Mouse (Mus musculus) MEL (cell line): ENCODE data around the gene Fam180a.
"Not testable (repeated sequence)": the region's sequence is repeated elsewhere in the genome, so short reads cannot be mapped to it uniquely, and the experiment has no call there.

Source experiments
- CTCF ChIP-seq, 3 experiments: IDR thresholded peaks in 2 of 3; conservative IDR thresholded peaks in 1 of 3; 2 replicates each; pipeline ENCODE4 v1.5.1; 2011 to 2012; ENCODE audit warnings: low read length in 3 of 3, low read depth in 2 of 3, mild to moderate bottlenecking in 2 of 3, improper control_type of control experiment in 1 of 3, inconsistent platforms in 1 of 3, mixed read lengths in 1 of 3, moderate library complexity in 1 of 3; ENCODE audit not compliant: control insufficient read depth in 1 of 3, insufficient read depth in 1 of 3, poor library complexity in 1 of 3, severe bottlenecking in 1 of 3
- EP300 ChIP-seq, 2 experiments: IDR thresholded peaks; 2 replicates each; pipeline ENCODE4 v1.6.1; 2011; ENCODE audit warnings: improper control_type of control experiment in 2 of 2, low read length in 2 of 2, low read depth in 1 of 2, mild to moderate bottlenecking in 1 of 2
- POLR2A ChIP-seq, 2 experiments: IDR thresholded peaks; 2 replicates each; pipeline ENCODE4 v1.6.1; 2011 to 2012; ENCODE audit warnings: low read length in 2 of 2, mild to moderate bottlenecking in 2 of 2, control low read depth in 1 of 2, improper control_type of control experiment in 1 of 2, low read depth in 1 of 2, moderate library complexity in 1 of 2; ENCODE audit not compliant: control insufficient read depth in 1 of 2, insufficient read depth in 1 of 2, poor library complexity in 1 of 2
- POLR2AphosphoS2 ChIP-seq: IDR thresholded peaks from 2 replicates; pipeline ENCODE4 v1.6.1; 2011; ENCODE audit warnings: low read length, improper control_type of control experiment

GRCm38 (mm10) chr6:35369578-35370282 is 43.8 kb upstream of the Fam180a start:
- not testable (repeated sequence) for TF ChIP-seq POLR2A (IDR thresholded peaks at IDR 0.05; ENCODE audit: control insufficient read depth in 1 of 2, insufficient read depth in 1 of 2, low read depth in 1 of 2, low read length in 2 of 2, poor library complexity in 1 of 2); POLR2AphosphoS2; EP300 (IDR thresholded peaks at IDR 0.05; ENCODE audit: low read depth in 1 of 2, low read length in 2 of 2); CTCF (IDR thresholded peaks at IDR 0.05 in 2 of 3, conservative IDR thresholded peaks at IDR 0.05 in 1 of 3; ENCODE audit: control insufficient read depth in 1 of 3, insufficient read depth in 1 of 3, low read depth in 2 of 3, low read length in 3 of 3, poor library complexity in 1 of 3, severe bottlenecking in 1 of 3)
